Mouse (Mus musculus) ovary, postnatal 10 days (tissue): Measurements from ENCODE around the gene Trpm5.

Source experiments
- DNase-seq: peaks from one replicate; pipeline ENCODE4 v3.0.0; 2022; ENCODE audit warnings: low spot score

Trpm5 gene

GRCm38 (mm10) chr7:143038174-143038931 is 56.1 kb downstream of the Trpm5 start:
- DNase-seq: no peak

- no peak for DNase-seq
Observed at GRCm38 (mm10) chr7:143037306-143037705, 57.1 kb downstream of the Trpm5 start.

- DNase-seq: no peak
Observed at GRCm38 (mm10) chr7:143036787-143037186, 57.7 kb downstream of the Trpm5 start.

DNA sequence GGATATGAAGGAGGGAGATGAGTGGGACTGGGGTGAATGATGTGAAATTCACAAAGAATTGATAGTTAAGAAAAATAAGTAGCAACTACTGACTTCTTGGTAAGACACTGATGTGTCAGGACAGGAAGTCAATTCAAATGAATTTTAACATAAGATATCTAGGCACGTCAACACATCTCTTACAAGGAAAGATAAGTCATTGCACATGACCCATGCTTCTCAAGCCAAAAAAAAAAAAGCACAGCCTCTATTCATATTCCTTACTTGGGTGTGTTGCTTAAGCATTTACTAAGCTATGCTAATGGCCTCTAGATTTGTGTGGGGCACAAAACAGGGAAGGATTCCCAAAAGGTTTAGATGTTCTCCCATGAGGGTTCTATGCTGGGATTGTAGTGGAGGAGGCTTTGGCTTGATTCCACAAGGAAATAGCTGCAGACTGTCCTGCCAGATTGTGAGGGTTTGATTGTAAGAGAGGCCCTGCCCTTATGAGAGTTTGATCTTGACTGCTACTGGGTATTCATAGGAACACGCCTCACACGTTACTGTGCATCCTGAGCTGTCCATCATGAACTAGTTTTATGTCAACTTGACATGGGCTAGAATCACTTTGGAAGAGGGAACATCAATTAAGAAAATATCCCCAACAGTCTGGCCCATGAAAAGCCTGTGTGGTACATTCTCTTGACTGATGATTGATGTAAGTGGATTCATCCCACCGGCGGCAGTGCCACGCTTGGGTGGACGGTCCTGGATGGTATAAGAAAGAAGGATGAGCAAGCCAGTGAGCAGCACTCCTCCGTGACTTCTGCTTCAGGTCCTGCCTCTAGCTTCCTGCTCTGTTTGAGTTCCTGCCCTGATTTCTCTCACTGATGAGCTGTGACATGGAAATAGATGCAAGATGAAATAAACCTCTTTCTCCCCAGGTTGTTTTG is 59.7 kb downstream of the Trpm5 start:
- no peak for DNase-seq

- no peak for DNase-seq
Observed at GRCm38 (mm10) chr7:143034112-143034511, 60.3 kb downstream of the Trpm5 start.

DNA sequence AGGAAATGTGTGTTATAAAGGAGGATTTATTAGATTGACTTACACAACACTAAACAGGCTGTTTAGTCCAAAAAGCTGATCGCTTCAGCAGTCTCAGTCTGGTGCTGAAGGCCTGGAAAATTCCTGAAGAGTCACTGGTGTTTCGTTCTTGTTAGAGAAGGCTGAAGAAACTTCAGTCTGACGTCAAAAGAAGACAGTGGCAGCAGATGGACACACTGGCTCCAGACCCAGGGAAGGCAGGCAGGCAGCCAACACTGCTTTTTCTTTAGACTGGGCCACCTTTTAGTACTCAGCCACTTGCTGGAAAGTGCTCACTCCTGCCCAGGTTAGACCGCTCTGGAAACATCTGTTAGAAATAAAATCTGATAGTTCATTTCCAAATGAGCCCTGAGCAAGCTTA is 60.9 kb downstream of the Trpm5 start:
- DNase-seq: no peak

DNA sequence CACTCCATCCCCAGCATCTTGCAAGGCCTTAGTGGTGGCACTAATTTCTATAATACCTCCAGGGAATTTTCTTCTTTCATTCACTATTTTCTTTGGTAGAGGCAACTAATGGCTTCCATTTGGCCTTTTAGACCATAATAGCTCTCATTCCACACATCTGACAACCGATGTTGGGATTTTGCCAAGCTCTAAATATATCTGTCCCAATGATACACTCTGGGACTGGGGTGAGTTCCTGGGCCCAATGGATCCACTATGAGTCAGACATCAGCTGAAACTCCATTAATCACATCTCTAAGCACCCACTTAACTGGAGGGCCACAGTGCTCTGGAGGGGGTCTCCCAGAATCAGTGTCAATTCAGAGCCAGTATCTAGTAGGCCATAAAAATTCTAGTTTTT is 62.6 kb downstream of the Trpm5 start:
- DNase-seq: no peak

GRCm38 (mm10) chr7:143027196-143027595 is 67.2 kb downstream of the Trpm5 start:
- DNase-seq: no peak

DNA sequence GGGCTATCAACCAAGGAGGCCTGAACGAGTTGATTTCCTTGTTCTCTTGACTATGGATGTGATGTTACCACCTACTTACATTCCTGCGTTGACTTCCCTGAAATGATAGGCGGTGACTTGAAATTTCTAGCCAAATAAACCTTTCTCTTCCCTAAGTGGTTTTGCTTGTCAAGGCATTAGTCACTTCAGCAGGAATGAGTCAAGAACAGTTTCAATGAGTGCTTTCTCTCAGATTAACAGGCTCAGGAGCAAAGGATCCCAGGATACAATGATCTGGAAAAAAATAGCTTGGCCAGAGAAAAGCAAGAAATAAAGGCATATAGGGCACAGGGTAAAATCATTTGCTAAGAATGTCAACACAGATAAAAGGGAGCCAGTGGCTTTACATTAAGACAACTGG is 68.9 kb downstream of the Trpm5 start:
- DNase-seq: no peak

DNA sequence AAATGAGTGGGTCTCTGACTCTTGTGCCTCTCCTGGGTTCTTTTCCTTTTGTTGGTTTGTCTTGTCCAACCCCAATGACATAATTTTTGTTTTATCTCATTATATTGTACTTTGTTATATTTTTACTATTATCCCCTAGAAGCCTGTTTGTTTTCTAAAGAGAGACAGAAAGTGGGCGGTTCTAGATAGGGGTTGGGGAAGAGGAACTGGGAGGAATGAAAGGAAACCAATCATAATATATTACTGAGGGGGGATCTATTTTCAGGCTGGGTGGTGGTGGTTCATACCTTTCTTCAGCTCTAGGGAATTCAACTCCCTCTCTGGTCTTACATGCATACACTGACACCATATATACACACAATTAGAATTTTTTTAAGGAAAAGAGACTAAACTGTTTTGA is 70.1 kb downstream of the Trpm5 start:
- DNase-seq: no peak

DNA sequence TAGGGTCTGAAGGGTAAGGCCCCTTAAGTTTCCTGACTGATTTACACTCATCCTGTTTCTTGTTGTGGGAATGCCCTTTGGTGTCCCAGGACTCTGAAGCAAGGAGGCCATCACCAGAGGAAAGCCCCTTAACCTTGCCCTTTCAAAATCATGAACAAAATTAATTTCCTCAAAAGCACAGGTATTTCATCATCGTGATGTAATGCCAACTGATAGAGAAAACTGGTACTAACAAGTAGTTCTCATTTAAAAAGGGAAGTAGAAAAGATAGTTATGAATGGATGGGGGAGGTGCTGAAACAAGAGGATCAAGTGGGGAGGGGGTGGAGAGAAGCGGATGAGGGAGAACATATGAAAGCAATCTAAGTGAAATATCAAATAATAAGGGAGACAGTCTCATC is 70.9 kb downstream of the Trpm5 start:
- no peak for DNase-seq

- no peak for DNase-seq
Observed at GRCm38 (mm10) chr7:143021356-143022164, 72.9 kb downstream of the Trpm5 start.

GRCm38 (mm10) chr7:143020764-143021163 is 73.7 kb downstream of the Trpm5 start:
- no peak for DNase-seq

- DNase-seq: no peak
Observed at GRCm38 (mm10) chr7:143020040-143020439, 74.4 kb downstream of the Trpm5 start.
